Mouse (Mus musculus) myocyte (in vitro differentiated cells): Measurements from ENCODE around the gene 3425401B19Rik.

Experiments used
- CEBPB ChIP-seq: IDR thresholded peaks from 2 replicates; pipeline ENCODE4 v1.6.1; 2011; ENCODE audit warnings: mild to moderate bottlenecking, moderate library complexity; ENCODE audit not compliant: poor library complexity, insufficient read depth, severe bottlenecking
- E2F4 ChIP-seq: IDR thresholded peaks from one replicate; pipeline ENCODE4 v1.6.1; 2011; ENCODE audit warnings: mild to moderate bottlenecking, control low read depth, moderate library complexity; ENCODE audit not compliant: insufficient read depth
- MAX ChIP-seq: IDR thresholded peaks from one replicate; pipeline ENCODE4 v1.6.1; 2011; ENCODE audit warnings: low read depth, mild to moderate bottlenecking, control low read depth
- MYOD1 ChIP-seq, 3 experiments: IDR thresholded peaks; one replicate each; pipeline ENCODE4 v1.6.1; 2011; ENCODE audit warnings: control low read depth in 2 of 3, low read depth in 2 of 3, mild to moderate bottlenecking in 2 of 3, moderate library complexity in 1 of 3; ENCODE audit not compliant: insufficient read length in 2 of 3, control insufficient read depth in 1 of 3
- POLR2A ChIP-seq: IDR thresholded peaks from one replicate; pipeline ENCODE4 v1.6.1; 2011; ENCODE audit warnings: low read depth, mild to moderate bottlenecking, control low read depth, moderate library complexity; ENCODE audit not compliant: insufficient read length
- POLR2AphosphoS2 ChIP-seq: IDR thresholded peaks from one replicate; pipeline ENCODE4 v1.6.1; 2011; ENCODE audit warnings: low read depth, control low read depth; ENCODE audit not compliant: insufficient read length
- SRF ChIP-seq: IDR thresholded peaks from one replicate; pipeline ENCODE4 v1.6.1; 2011; ENCODE audit warnings: low read depth; ENCODE audit not compliant: control insufficient read depth, insufficient read length
- TCF12 ChIP-seq: IDR thresholded peaks from one replicate; pipeline ENCODE4 v1.6.1; 2011; ENCODE audit warnings: mild to moderate bottlenecking, control low read depth; ENCODE audit not compliant: poor library complexity, insufficient read depth, severe bottlenecking
- TCF3 ChIP-seq: IDR thresholded peaks from one replicate; pipeline ENCODE4 v1.6.1; 2011; ENCODE audit warnings: low read depth, control low read depth; ENCODE audit not compliant: insufficient read length
- USF1 ChIP-seq: IDR thresholded peaks from one replicate; pipeline ENCODE4 v1.6.1; 2011; ENCODE audit warnings: low read depth, mild to moderate bottlenecking, control low read depth, moderate library complexity

GRCm38 (mm10) chr14:32696344-32696743 lies 11.3 kb upstream of the 3425401B19Rik start:
- TF ChIP-seq POLR2AphosphoS2 (no peak), POLR2A (no peak), E2F4 (no peak), TCF3 (no peak), SRF (no peak), USF1 (no peak), TCF12 (no peak), CEBPB (no peak), MAX (no peak), MYOD1 (IDR thresholded peaks at IDR 0.05; ENCODE audit: control insufficient read depth in 1 of 3, insufficient read length in 2 of 3, low read depth in 2 of 3) (no peak)
